Mouse (Mus musculus) C2C12 (cell line): ENCODE results near the gene Adamts9.

Experiments
- CTCF ChIP-seq: IDR thresholded peaks from one replicate; pipeline ENCODE4 v1.5.1; 2011; ENCODE audit not compliant: control insufficient read depth, insufficient read depth, insufficient read length
- FOSL1 ChIP-seq: IDR thresholded peaks from one replicate; pipeline ENCODE4 v1.8.0; 2011; ENCODE audit warnings: mild to moderate bottlenecking, low read length; ENCODE audit not compliant: poor library complexity, insufficient read depth, severe bottlenecking
- MAX ChIP-seq: IDR thresholded peaks from one replicate; pipeline ENCODE4 v1.6.1; 2011; ENCODE audit warnings: mild to moderate bottlenecking, control low read depth
- MYOD1 ChIP-seq: IDR thresholded peaks from one replicate; pipeline ENCODE4 v1.6.1; 2011; ENCODE audit warnings: low read depth; ENCODE audit not compliant: control insufficient read depth, insufficient read length
- USF1 ChIP-seq: IDR thresholded peaks from one replicate; pipeline ENCODE4 v1.6.1; 2011; ENCODE audit warnings: low read depth, mild to moderate bottlenecking, control low read depth, moderate library complexity

DNA sequence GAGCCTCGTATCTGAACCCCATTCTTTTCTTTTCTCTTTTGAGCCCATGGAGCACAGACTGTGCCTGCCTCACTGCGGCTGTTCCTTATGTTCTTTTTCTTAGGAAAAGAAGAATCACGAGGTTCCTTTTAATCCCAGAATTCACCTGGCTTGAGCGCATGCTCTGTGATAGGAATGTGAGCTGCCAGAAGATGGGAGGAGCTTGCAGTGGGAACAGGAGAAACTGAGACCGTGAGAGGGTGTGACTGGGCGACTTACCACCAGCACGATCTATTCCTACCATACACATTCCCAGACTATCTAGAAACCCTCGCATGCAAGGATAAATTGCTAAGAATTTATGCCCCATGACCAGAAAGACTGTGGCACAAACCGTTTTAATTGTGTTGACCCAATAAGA lies 44.1 kb upstream of the Adamts9 start:
- TF ChIP-seq MYOD1, result no peak
- no peak for TF ChIP-seq CTCF
- no peak for TF ChIP-seq USF1
- no peak for TF ChIP-seq MAX
- TF ChIP-seq FOSL1, result no peak
